Mouse (Mus musculus) natural killer cell, adult 2 months (primary cell): ENCODE data around the gene Rad1.
"Not testable (repeated sequence)": the region's sequence is repeated elsewhere in the genome, so short reads cannot be mapped to it uniquely, and the experiment has no call there.

Experiments used
- DNase-seq, 2 experiments: peaks; one replicate each; pipeline ENCODE4 v3.0.0; 2022; ENCODE audit warnings: low spot score in 2 of 2

Rad1 gene

DNA sequence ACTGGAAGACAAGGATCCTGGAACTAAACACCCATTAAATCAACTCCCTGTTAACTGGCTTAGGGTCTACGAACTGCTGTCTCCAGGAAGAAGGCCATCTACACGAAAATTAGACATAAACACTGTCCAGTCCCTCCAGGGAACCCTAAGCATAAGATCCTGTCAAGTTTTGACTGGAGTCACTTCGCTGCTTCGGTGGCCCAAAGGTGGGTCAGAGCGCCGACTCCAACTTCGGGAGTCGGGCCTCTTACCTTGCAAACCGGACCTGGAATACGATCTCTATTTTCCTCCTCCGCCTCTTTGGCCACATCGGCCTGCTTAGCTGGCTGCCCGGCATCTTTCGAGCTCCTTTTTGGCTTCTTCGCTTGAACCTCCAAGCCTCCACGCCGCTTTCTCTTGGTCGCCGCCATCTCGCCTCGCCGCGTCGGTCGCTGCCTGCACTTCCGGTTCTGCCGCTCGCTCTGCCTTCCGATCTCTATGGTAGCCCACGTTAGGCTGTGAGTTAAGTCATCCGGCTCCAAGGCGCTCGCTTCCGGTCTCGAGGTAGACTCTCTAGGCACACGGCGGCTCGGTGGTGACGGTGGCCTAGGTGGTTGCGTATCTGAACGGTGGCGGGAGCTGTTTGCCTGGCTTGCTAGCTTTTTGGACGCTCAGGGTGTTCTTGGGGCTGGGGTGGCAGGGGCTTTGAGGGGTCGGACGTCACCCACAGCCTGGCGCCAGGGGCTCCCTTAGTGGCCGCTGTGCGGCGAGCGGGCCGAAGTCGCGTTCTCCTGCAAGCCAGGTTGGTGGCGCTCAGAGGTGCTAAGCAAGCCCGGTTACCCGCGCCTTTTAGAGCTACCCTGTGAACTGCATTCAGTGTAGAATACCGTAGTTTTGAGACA lies at the start of gene Rad1, which contains the start of gene Brix1:
Rad1 (plus strand) TSS at position 535 of the 881 bp plus-strand sequence.
Brix1 (minus strand) TSS at position 464 of the 881 bp plus-strand sequence.
- DNase-seq: peak; percentile 90 to 94

DNA sequence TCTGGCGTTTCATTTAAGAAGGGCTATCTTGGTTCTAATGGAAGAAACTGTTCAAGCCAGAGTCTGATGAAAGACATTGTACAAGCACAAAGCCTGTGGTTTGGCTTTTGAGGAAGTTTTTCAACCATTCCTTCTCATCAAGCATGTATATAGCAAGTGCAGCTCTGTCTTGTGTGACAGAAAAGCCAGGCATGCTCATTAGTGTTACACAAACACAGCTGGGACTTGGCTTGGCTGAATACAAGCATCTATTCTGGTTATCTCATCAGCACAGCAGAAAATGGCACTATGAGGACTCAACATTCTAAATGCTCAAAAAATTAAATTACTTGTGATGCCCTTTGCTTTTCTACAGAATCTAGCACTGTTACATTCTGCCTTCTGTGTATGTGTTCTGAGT lies 48.9 kb upstream of the Rad1 start:
- DNase-seq: no peak

DNA sequence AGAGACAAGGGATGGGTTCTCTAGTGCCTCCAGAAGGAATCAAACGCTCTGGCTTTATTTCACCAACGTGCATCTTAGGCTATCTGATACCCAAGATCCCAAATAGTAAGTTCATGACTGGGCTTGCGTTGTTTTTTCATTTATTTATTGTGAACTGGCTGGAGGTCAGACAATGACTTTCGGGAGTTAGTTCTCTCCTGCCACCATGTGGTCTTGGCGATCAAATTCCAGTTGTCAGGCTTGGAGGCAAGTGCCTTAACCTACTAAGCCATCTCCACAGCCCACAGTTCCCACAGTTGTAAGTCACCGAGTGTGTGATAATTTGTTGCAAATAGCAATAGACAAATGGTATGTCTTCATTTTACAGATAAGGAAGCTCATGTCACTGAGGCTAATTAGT lies 45.9 kb upstream of the Rad1 start:
- DNase-seq: no peak

DNA sequence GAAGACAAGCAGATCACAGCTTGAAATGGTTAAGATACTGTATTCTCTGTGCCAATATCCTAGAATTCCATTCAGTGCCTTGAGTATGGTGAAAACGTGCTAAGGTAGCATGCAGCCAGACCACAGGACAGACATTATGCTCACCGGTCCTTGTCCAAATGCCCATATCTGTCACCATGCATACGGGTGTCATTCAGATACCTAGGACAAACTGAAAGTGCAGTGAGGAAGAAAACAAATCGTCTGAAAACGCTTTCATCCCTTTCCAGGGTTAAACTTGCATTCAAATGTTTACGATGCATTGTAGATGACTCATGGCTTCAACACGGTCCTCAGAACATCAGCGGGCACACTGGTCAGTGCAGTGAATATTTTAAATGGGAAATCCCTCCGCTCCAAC lies 44.3 kb upstream of the Rad1 start:
- no peak for DNase-seq

DNA sequence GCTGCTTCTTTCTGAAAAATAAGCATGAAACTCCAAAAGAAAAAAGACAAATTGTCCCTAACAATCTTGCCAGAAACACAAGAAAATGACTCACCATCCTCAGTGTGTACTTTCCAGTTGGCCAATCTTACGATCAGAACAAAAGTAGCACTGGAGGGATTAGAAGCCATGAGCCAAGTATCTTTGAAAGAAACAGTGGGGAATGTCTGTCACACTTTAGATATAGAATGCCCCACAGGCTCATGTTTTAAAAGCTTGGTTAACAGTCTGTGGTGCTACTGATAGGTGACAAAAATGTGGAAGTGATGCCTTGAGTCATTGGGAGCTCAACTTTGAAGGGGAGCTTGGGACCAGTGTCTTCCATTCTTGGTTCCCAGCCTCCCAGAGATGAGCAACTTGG lies 43.5 kb upstream of the Rad1 start:
- DNase-seq: no peak

DNA sequence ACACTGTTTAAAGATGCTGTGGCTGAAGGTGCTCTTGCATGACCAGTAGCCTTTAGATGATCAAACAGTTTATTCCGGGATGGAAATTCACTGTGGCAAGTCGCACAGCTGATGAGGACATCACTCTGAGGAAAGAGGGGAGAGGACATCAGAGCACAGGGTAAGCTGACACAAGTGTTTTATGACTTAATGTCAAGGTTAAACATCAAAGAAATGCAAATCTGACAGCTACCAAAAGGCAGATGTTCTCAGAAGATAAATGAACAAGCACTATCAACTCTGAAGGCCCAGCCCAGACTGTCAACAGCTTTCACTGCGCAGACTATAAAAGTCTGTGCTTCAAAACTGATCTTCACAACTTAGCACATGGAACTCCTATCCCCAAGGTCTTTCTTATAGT lies 38.7 kb upstream of the Rad1 start:
- DNase-seq: no peak

DNA sequence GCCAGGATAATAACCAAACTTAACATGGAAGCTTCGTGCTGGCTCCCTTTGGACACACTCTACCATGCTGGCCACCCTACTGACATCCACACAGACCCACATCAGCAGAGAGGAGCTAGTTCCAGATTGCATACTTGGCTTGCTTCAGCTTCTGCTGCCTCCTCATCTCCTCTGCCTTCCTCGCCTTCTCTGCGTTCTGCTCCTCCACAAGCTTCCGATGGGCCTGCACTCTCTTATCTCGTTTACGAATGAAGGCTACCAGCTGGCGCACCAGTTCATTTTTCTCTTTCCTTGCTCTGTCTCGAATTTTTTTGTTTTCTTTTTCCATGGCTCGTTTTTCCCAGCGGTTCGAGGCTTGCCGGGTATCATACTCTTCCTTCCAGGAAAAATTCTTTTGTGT lies 24.8 kb upstream of the Rad1 start:
- no peak for DNase-seq

DNA sequence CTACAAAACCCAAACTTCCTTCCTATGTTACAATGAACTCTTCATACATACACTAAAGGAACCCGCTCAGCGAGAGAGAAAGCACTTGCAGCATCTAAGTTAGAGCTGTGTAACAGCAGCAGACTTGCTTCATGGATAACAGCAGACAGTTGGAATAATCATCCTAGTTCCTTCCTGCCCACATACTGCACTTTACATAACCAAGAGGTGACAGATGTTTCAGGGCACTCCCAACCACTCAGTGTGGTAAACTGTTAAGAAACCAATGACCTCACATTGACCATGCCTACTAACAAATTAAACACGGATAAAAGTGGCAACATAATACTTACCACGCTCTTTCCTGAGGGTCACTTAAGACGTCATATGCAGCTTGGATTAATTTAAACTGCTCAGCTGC lies 22.3 kb upstream of the Rad1 start:
- no peak for DNase-seq

DNA sequence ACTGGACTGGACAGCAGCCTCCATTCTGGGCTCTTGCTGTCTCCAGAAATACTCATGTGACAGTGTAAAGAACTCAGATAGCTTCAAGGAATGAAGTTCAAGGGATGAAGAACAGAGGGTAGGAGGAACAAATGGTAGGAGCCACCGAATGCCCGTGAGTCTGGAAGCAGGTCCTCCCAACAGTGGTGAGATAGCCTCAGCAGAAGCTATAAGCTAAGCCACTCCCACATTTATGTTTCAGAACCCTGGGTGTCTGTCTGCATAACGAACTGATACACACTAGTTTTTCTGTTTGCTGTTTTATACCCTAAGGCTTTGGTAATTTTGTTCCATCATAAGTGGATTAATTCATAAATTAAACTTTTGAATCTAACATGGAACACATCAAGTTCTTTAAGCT lies 21.1 kb upstream of the Rad1 start:
- no peak for DNase-seq

DNA sequence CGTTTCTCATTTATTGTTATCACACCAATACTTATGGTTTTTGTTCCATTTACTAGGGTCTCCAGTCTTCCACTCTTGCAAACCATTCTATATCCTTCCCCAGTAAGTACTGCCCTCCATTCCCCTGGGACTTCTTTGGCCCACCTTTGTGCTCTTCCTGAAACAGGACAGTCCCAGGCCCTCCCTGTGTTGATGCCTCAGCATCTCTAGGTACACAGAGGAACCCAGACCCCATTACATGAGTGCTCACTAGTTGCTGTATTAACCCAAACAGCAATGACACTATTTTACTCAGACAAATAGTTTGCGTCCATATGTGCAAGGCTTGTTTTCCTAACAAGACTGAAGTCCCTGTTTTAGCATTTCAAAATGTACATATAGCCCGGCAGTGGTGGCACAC lies 17.1 kb upstream of the Rad1 start:
- DNase-seq: no peak

DNA sequence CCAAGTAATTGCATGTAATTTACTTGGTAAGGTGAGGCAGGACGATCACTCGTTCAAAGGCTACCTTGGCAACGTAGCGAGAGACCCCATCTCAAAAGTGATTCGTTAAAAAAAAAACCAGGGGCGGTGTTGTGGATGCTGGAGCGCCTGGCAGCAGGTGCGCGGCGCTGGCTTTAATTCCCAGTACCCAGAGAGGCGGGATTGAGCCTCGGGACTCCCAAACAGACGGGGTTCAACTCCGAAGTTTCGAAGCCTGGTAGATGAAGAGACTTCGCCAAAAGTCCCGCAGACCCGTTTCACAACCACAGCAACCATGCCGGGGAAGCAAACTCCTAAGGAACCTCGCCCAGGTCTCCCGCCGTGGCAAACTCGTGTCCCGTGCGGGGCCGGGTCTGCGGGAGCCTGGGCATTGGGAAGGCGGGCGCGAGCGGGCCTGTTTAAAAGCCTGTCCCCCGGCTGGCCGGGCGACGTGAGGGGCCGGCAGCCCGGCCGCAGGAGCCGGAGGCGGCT lies 16.1 kb upstream of the Rad1 start:
- DNase-seq: no peak

DNA sequence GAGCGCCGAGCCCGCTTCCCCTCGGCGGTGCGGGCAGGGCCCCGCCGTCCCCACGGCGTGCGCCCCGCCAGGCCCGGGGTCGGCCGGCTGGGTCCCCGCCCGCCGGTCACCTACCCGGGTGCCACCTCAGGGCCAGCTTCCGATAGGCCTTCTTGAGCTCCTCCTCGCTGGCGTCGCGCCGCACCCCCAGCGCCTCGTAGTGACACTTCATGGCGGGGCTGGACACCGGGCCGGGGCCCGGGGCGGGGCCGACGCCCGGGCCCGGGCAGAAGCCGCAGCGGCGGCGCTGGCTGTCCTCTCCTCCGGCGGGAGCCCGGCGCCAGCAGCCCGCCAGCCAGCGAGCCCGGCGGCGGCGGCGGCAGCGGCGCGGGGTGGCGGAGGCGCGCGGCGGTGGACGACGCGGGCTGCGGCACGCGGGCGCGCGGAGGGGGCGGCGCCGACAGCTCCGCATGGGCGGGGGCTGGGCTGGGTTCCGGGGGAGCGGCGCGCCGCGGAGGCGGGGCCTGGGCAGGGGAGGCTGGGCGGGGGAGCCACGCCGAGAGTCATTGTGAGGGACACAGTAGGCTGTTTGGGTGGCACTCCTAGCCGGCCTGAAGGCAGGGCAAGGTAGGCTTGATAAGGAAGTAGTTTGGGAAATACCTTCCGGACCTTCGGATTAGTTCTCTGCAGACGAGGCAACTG lies 15.5 kb upstream of the Rad1 start, which contains the start of gene Dnajc21:
Dnajc21 (minus strand) TSS at position 366 of the 681 bp plus-strand sequence.
- DNase-seq: peak; percentile 76 to 79

DNA sequence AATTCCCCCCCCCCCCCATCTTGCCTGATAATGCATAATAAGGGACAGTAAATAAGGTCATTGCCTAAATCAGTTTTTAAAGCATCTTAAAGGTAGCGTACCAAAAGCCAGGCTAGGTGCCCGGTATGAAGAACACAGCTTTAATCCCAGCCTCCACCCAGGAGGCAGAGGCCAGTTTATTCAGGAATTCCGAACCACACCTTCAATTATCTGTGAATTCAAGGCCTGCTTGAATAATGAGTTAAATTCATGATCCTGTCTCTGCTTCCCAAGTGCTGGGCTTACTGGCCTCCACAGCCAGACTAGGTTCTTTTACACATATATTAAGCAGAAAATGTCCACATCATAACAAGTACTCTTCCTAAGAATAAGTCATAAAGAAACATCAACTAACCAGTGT lies 14.9 kb upstream of the Rad1 start:
- DNase-seq: no peak

DNA sequence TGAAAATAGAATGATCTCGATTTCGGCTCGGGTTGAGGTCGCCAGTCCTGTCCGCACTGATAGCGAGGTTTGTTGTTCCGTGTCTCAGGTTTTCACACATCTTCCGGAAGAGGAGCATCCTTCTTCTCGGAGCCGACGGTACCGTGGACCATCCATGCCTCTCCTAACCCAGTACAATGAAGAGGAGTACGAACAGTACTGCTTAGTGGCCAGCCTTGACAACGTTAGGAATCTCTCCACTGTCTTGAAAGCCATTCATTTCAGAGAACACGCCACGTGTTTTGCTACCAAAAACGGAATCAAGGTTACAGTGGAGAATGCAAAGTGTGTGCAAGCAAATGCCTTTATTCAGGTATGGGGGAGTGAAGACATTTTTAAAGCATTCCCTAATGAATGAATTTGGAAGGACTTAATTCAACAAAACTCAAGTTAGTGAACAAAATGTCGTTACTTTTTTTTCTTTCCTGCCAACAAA lies 584 bp downstream of the Rad1 start:
- no peak for DNase-seq

DNA sequence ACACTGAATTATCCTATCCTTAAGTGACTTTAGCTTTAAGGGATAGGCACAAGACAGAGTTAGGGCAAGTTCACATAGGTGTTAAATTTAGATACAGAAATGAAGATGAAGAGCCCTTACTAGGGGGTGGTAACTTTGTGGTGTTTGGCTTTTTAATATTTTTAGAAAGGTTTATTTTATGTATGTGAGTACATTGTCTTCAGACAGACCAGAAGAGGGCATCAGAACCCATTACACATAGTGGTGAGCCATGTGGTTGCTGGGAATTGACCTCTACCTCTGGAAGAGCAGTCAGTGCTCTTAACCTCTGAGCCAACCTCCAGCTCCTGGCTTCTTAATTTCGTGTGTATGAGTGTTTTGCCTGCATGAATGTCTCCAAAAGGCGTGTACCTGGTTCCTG lies 1.4 kb downstream of the Rad1 start:
- DNase-seq: no peak

DNA sequence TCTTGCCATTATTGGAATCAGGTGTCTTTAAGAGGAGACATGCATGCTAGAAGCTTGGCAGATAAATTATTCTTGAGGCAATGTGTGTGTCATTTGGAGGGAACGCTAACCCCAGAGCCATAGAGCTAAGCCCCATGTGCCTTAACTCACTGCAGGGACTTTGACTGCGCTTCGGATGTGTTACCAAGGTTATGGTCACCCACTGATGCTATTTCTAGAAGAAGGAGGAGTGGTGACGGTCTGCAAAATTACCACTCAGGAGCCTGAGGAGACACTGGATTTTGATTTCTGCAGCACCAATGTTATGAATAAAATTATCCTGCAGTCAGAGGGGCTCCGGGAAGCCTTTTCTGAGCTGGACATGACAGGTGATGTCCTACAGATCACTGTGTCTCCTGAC lies 4.3 kb downstream of the Rad1 start:
- no peak for DNase-seq

DNA sequence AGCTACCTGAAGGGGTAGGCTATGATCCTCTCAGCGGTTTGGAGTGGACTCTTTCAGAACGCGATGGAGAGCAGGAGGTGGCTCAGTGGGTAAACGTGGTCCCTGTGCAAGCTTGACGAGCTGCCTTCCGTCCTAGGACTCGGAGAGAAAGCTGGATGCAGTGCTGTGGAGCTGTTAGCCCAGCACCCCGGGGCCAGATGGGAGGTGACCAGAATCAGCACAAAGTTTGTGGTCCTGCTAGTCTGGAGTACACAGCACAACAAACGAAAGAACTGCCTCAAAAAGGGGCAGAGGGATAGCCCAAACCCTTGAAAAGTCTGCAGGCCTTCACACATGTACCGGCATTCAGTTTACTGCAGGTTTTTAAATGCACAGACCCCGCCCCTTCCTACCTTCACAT lies 10.1 kb downstream of the Rad1 start:
- DNase-seq: no peak

DNA sequence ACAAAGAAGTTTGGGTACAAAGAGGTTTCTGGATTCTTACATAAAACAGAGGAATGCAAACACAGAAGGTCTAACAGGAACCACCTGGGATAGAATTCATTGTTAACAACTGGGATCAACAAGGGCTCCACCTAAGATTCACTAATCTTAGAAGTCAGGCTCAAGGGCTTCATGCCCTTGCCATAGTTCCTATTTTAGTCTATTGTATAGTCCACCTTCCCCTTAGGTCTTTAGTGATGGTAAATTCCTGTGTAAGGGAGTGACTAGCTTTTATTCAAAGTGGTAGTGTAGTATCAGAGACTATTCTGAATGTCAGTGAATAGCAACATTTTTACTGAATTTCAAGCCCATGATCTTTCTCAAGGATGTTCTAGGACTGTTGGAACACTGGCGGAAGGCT lies 10.9 kb downstream of the Rad1 start:
- not testable (repeated sequence) for DNase-seq

DNA sequence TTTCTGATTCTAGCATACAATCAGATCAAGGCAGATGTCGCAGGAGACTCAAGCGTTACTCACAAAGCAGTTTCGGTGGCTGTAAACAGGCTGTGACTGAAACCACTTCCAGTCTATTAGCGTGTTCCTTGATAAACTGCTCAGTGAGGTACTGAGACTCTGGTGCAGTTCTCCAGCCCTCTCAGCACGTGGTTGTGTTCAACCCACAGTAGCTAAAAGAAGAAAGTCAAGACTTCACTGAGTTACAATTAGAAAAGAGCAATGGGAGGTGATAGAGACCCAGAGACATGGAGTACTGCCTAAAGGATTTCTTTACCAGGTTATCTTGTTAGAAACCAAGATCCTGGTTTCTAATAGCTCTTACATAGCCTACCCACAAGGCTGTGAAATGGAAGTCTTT lies 13.8 kb downstream of the Rad1 start:
- DNase-seq: no peak

DNA sequence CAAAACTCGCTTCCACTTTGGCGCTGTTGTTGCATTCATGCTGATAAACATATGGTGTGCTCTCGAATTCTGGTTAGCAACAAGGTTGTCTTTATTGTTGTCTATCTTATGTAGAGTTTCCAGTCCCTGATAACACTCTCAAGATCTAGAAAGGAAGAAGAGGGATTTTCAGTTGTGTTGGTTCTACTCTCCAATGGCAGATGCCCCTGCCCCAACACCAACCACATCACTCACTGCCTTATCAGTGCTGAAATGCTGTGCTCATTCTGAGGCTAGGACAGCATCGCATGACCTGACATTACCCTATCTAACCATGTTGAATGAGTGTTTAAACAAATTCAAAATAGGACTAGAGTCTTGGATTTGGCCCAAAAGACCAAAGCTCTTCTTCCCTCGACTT lies 14.2 kb downstream of the Rad1 start:
- no peak for DNase-seq

DNA sequence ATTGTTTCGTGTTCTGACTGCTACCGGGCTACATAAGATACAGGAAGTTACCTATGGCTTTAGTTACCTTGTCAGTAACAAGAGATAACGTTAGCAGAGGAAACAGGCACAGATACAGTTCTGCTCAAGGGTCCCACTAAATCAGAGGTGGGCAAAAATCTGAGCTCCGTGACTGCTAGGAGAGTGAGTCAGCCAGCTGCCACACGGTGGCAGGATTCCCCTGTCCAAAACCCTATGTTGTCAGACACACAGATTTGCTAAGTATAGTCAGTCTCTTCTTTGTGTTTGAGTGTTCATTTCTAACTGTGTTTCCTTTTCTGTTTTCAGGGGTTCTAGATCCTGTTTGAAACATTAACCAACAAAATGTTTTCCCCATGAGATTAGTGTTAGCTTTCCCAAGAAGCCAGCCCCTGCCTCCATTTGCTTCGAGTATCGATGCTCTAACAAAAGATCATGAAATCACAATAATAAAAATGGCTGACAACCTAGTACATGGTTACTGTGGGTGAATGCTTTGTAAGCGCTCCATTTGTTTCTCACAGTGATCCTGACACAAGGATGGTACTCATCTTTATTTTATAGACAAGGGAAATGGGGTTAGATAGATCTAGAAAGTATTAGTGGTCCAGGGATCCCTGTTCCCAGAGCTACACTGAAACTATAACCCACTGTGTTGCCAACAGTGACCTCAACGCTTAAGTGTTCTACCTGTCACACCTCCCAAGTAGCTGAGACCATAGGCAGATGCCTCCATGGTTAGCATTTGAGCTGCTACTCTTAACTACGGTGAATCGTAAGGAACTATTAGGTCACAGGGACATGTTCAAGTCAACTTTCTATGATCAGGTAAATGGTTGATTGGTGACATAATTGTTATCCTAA lies 15.3 kb downstream of the Rad1 start:
- no peak for DNase-seq

DNA sequence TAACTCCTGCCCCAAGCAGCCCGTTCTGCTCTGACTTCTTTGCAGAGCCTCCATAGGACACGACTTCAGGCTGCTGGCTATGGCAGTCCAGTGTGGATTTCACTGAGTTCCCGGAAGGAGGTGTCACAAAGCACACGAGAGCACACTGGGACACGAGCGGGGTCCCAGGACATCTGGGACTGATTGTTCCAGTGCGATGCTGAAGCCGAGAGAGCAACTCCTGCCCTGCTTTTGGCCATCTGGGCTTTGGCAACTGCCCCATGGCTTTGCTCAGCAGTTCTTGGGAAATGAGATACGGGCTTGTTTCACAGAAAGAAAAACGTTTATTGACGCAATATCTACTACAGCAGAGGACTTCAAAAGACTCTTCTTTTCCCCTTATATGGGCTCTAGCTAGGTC lies 20.3 kb downstream of the Rad1 start:
- DNase-seq: no peak
